19 mouse cellular contexts compared by ENCODE assay signal in genomic region chr6:88292274-88292909, GRCm38 (mm10).
DNase-seq lines count a peak whose midpoint lies in the region; ATAC-seq and TF ChIP-seq lines count a peak whose summit lies in the region.
"Had no signal": no experiment of that assay in that cellular context is flagged by ENCODE, and none has a peak within 500 bp of the region (broad histone marks: within the 10 kb centered on the region; RNA-seq: fewer than 3 reads in every experiment).

No protein-coding gene starts in this region.

- H3K9ac ChIP-seq in intestine, embryonic 16.5 days (ENCODE audit: low read depth, low read length): no peak overlapping the region
- H3K9ac ChIP-seq in intestine, embryonic 15.5 days: no peak overlapping the region
- no peak overlapping the region for H3K9ac ChIP-seq in MEL (ENCODE audit: control insufficient read depth, low read depth, low read length, poor library complexity, severe bottlenecking)
- H3K9ac ChIP-seq in liver, embryonic 16.5 days (ENCODE audit: low read depth, low read length): no peak overlapping the region
- H3K9ac ChIP-seq: heart, embryonic 12.5 days; limb, embryonic 15.5 days had no signal

- TF ChIP-seq CTCF in MEL (IDR thresholded peaks at IDR 0.05 in 2 of 3, conservative IDR thresholded peaks at IDR 0.05 in 1 of 3; ENCODE audit: control insufficient read depth in 1 of 3, insufficient read depth in 1 of 3, low read depth in 2 of 3, low read length in 3 of 3, poor library complexity in 1 of 3, severe bottlenecking in 1 of 3): no peak
- TF ChIP-seq CTCF in left cerebral cortex, adult 2 months (IDR thresholded peaks at IDR 0.05): no peak

- H3K27me3 ChIP-seq in intestine, embryonic 16.5 days (replicated peaks; ENCODE audit: control insufficient read depth, insufficient read depth, low read length): no peaks in the 10 kb centered on the region
- H3K27me3 ChIP-seq in intestine, embryonic 15.5 days (replicated peaks): no peaks in the 10 kb centered on the region
- H3K27me3 ChIP-seq in MEL (ENCODE audit: control insufficient read depth in 1 of 2, insufficient read depth in 2 of 2, low read length in 2 of 2): no peaks in the 10 kb centered on the region
- no peaks in the 10 kb centered on the region for H3K27me3 ChIP-seq in liver, embryonic 16.5 days (ENCODE audit: control insufficient read depth, insufficient read depth, low read depth, low read length)
- H3K27me3 ChIP-seq: heart, embryonic 12.5 days; limb, embryonic 15.5 days; megakaryocyte, embryonic 14.5 days had no signal

- ATAC-seq in intestine, embryonic 16.5 days: peak; percentile 69
- ATAC-seq in intestine, embryonic 15.5 days: no peak
- peak; percentile 68 for ATAC-seq in liver, embryonic 16.5 days (ENCODE audit: low read depth)
- ATAC-seq: forebrain, embryonic 14.5 days; hindbrain, embryonic 16.5 days had no signal

- no peak overlapping the region for H3K4me3 ChIP-seq in intestine, embryonic 16.5 days (ENCODE audit: low read length)
- H3K4me3 ChIP-seq in intestine, embryonic 15.5 days (replicated peaks): no peak overlapping the region
- H3K4me3 ChIP-seq in MEL (ENCODE audit: control insufficient read depth in 1 of 2, insufficient read depth in 1 of 2, low read depth in 2 of 2, low read length in 2 of 2): no peak overlapping the region
- no peak overlapping the region for H3K4me3 ChIP-seq in liver, embryonic 16.5 days (ENCODE audit: low read depth, low read length)
- no peak overlapping the region for H3K4me3 ChIP-seq in left cerebral cortex, adult 2 months
- H3K4me3 ChIP-seq: heart, embryonic 12.5 days; limb, embryonic 15.5 days; megakaryocyte, embryonic 14.5 days had no signal

- TF ChIP-seq RAD21 in MEL (IDR thresholded peaks at IDR 0.05; ENCODE audit: low read depth, low read length): no peak

- no peak overlapping the region for H3K27ac ChIP-seq in intestine, embryonic 16.5 days (ENCODE audit: low read length)
- H3K27ac ChIP-seq in intestine, embryonic 15.5 days: no peak overlapping the region
- no peak overlapping the region for H3K27ac ChIP-seq in MEL (ENCODE audit: control insufficient read depth, low read depth, low read length)
- H3K27ac ChIP-seq in liver, embryonic 16.5 days (ENCODE audit: low read length): no peak overlapping the region
- H3K27ac ChIP-seq in left cerebral cortex, adult 2 months: no peak overlapping the region
- H3K27ac ChIP-seq: limb, embryonic 15.5 days had no signal

- no peaks in the 10 kb centered on the region for H3K9me3 ChIP-seq in intestine, embryonic 16.5 days (ENCODE audit: control insufficient read depth, low read length)
- no peaks in the 10 kb centered on the region for H3K9me3 ChIP-seq in intestine, embryonic 15.5 days
- no peaks in the 10 kb centered on the region for H3K9me3 ChIP-seq in MEL (replicated peaks; ENCODE audit: insufficient read depth, low read length)
- no peaks in the 10 kb centered on the region for H3K9me3 ChIP-seq in liver, embryonic 16.5 days (replicated peaks; ENCODE audit: control insufficient read depth, low read length)
- H3K9me3 ChIP-seq: heart, embryonic 12.5 days; limb, embryonic 15.5 days; megakaryocyte, embryonic 14.5 days had no signal

- H3K4me1 ChIP-seq in intestine, embryonic 16.5 days (ENCODE audit: control insufficient read depth, insufficient read depth, low read length): no peaks in the 10 kb centered on the region
- no peaks in the 10 kb centered on the region for H3K4me1 ChIP-seq in intestine, embryonic 15.5 days (replicated peaks)
- H3K4me1 ChIP-seq in MEL (ENCODE audit: control insufficient read depth in 1 of 2, insufficient read depth in 2 of 2, low read length in 2 of 2): peaks cover 2 to 6% of the 10 kb centered on the region in 2 experiments; a peak in 3 of 4 replicates
- peaks cover 11% of the 10 kb centered on the region for H3K4me1 ChIP-seq in liver, embryonic 16.5 days (ENCODE audit: control insufficient read depth, low read depth, low read length)
- H3K4me1 ChIP-seq: heart, embryonic 12.5 days; limb, embryonic 15.5 days had no signal

- intact Hi-C loops in left cerebral cortex, adult 2 months (cut with DNase I): no loop called here

- H3K36me3 ChIP-seq in intestine, embryonic 16.5 days (ENCODE audit: control insufficient read depth, insufficient read depth, low read length): peaks cover under 1% of the 10 kb centered on the region; the same call in 1 of the 2 replicates
- 0 out of 2 replicates have a peak, but pooled peaks cover 3% of the 10 kb centered on the region for H3K36me3 ChIP-seq in intestine, embryonic 15.5 days
- peaks cover 0 to 1% of the 10 kb centered on the region in 2 experiments; a peak in 2 of 4 replicates for H3K36me3 ChIP-seq in MEL (ENCODE audit: control insufficient read depth in 1 of 2, insufficient read depth in 2 of 2, low read length in 2 of 2)
- no peaks in the 10 kb centered on the region for H3K36me3 ChIP-seq in liver, embryonic 16.5 days (ENCODE audit: control insufficient read depth, insufficient read depth)

- no peak for TF ChIP-seq POLR2A in MEL (IDR thresholded peaks at IDR 0.05; ENCODE audit: control insufficient read depth in 1 of 2, insufficient read depth in 1 of 2, low read depth in 1 of 2, low read length in 2 of 2, poor library complexity in 1 of 2)

- no peaks in the 10 kb centered on the region for H3K79me2 ChIP-seq in MEL (ENCODE audit: control insufficient read depth, insufficient read depth, low read length, poor library complexity)

- H3K4me2 ChIP-seq in intestine, embryonic 16.5 days (ENCODE audit: low read depth, low read length): no peak overlapping the region
- no peak overlapping the region for H3K4me2 ChIP-seq in intestine, embryonic 15.5 days (replicated peaks)
- no peak overlapping the region for H3K4me2 ChIP-seq in liver, embryonic 16.5 days (ENCODE audit: low read depth, low read length)
- H3K4me2 ChIP-seq: heart, embryonic 12.5 days; limb, embryonic 15.5 days had no signal

- 59% methylated on average over 4 of the region's 4 CpGs for WGBS in intestine, embryonic 16.5 days
- WGBS in intestine, embryonic 15.5 days: 67% methylated on average over 4 of the region's 4 CpGs
- 30% methylated on average over 4 of the region's 4 CpGs for WGBS in large intestine, adult 2 months
- 48% methylated on average over 4 of the region's 4 CpGs for WGBS in liver, embryonic 16.5 days (ENCODE audit: insufficient replicate concordance)

- peak; percentile 13 for DNase-seq in MEL (ENCODE audit: low read depth, low spot score)
- peak; percentile 55 for DNase-seq in large intestine, adult 2 months (ENCODE audit: low read depth, low spot score)
- DNase-seq in thymus, postnatal 0 days (ENCODE audit: low spot score): no peak
- no peak for DNase-seq in left cerebral cortex, adult 2 months (ENCODE audit: extremely low spot score in 1 of 2, low spot score in 2 of 2)
- no peak for DNase-seq in gastrocnemius, postnatal 10 days
- DNase-seq: adrenal gland, adult 8-10 months; cerebellum, adult 11-12 months; cerebellum, postnatal 25 days; heart, postnatal 36 days; kidney, adult 8-10 months; kidney, postnatal 36 days had no signal

- no peak for TF ChIP-seq EP300 in MEL (IDR thresholded peaks at IDR 0.05; ENCODE audit: low read depth in 1 of 2, low read length in 2 of 2)

TF ChIP-seq in MEL, 35 proteins besides CTCF, POLR2A, EP300 and RAD21:
- TF ChIP-seq ZMIZ1 (IDR thresholded peaks at IDR 0.05; ENCODE audit: low read depth, low read length) (no peak), CHD1 (IDR thresholded peaks at IDR 0.05; ENCODE audit: low read depth, low read length) (no peak), SMC3 (IDR thresholded peaks at IDR 0.05; ENCODE audit: low read depth, low read length) (no peak), TAL1 (IDR thresholded peaks at IDR 0.05; ENCODE audit: low read length) (no peak), ZC3H11A (IDR thresholded peaks at IDR 0.05; ENCODE audit: low read depth, low read length) (no peak), POLR2AphosphoS5 (IDR thresholded peaks at IDR 0.05; ENCODE audit: borderline replicate concordance, low read depth, low read length) (no peak), NELFE (IDR thresholded peaks at IDR 0.05; ENCODE audit: low read depth, low read length) (no peak), MEF2A (IDR thresholded peaks at IDR 0.05; ENCODE audit: extremely low read depth, insufficient replicate concordance, low read depth, low read length, poor library complexity, severe bottlenecking) (no peak), MAFK (IDR thresholded peaks at IDR 0.05; ENCODE audit: borderline replicate concordance, low read depth, low read length) (no peak), MYC (IDR thresholded peaks at IDR 0.05; ENCODE audit: low read depth, low read length) (no peak), ZKSCAN1 (IDR thresholded peaks at IDR 0.05; ENCODE audit: low read depth, low read length) (no peak), BHLHE40 (IDR thresholded peaks at IDR 0.05; ENCODE audit: borderline replicate concordance, low read depth, low read length) (no peak), MAX (IDR thresholded peaks at IDR 0.05; ENCODE audit: low read length) (no peak), NRF1 (IDR thresholded peaks at IDR 0.05; ENCODE audit: insufficient read depth, low read depth, low read length, poor library complexity, severe bottlenecking) (no peak), MXI1 (IDR thresholded peaks at IDR 0.05; ENCODE audit: low read depth, low read length) (no peak), MYB (IDR thresholded peaks at IDR 0.05; ENCODE audit: low read depth, low read length) (no peak), ZNF384 (IDR thresholded peaks at IDR 0.05; ENCODE audit: low read depth, low read length) (no peak), HCFC1 (IDR thresholded peaks at IDR 0.05; ENCODE audit: low read depth, low read length) (no peak), ELF1 (IDR thresholded peaks at IDR 0.05; ENCODE audit: low read depth, low read length) (no peak)

Comparison
In these comparisons a context has a peak if more than half of its experiments do, and no peak if none do; other contexts are left out.
1. DNase-seq: peak in MEL (single experiment) and large intestine, adult 2 months (single experiment); none in thymus, postnatal 0 days (single experiment), left cerebral cortex, adult 2 months (0 of 2) and gastrocnemius, postnatal 10 days (single experiment).